Comparison of ENCODE assay signal across 8 mouse cellular contexts in genomic region chr2:124609014-124609413, GRCm38 (mm10).
DNase-seq lines count a peak whose midpoint lies in the region; ATAC-seq and TF ChIP-seq lines count a peak whose summit lies in the region.
"Had no signal": no experiment of that assay in that cellular context is flagged by ENCODE, and none has a peak within 500 bp of the region (broad histone marks: within the 10 kb centered on the region; RNA-seq: fewer than 3 reads in every experiment).

No protein-coding gene starts in this region.

- H3K9ac ChIP-seq in lung, embryonic 14.5 days, result peak overlapping the region; percentile 83; the same call in 1 of the 2 replicates
- no peak overlapping the region for H3K9ac ChIP-seq in forebrain, embryonic 15.5 days (replicated peaks)
- no peak overlapping the region for H3K9ac ChIP-seq in limb, embryonic 13.5 days
- no peak overlapping the region for H3K9ac ChIP-seq in stomach, embryonic 14.5 days (replicated peaks; ENCODE audit: low read depth, low read length)

- H3K4me3 ChIP-seq in lung, embryonic 14.5 days (ENCODE audit: low read depth, low read length), result peak overlapping the region; percentile 75
- peak overlapping the region; percentile 71; the same call in 1 of the 2 replicates for H3K4me3 ChIP-seq in forebrain, embryonic 15.5 days
- peak overlapping the region; percentile 81 for H3K4me3 ChIP-seq in limb, embryonic 13.5 days
- peak overlapping the region; percentile 74; the same call in 1 of the 2 replicates for H3K4me3 ChIP-seq in stomach, embryonic 14.5 days (ENCODE audit: low read depth, low read length)

- no peaks in the 10 kb centered on the region for H3K36me3 ChIP-seq in lung, embryonic 14.5 days (ENCODE audit: insufficient read depth)
- H3K36me3 ChIP-seq in forebrain, embryonic 15.5 days, result no peaks in the 10 kb centered on the region
- no peaks in the 10 kb centered on the region for H3K36me3 ChIP-seq in limb, embryonic 13.5 days
- H3K36me3 ChIP-seq in stomach, embryonic 14.5 days (ENCODE audit: control insufficient read depth, insufficient read depth, low read length), result no peaks in the 10 kb centered on the region

- 13% methylated on average over 5 of the region's 5 CpGs for WGBS in lung, embryonic 14.5 days
- 20% methylated on average over 5 of the region's 5 CpGs for WGBS in forebrain, embryonic 15.5 days
- WGBS in limb, embryonic 13.5 days, result 21% methylated on average over 5 of the region's 5 CpGs
- WGBS in stomach, embryonic 14.5 days, result 16% methylated on average over 5 of the region's 5 CpGs

- DNase-seq in lung, embryonic 14.5 days, result peak; percentile 50
- no peak for DNase-seq in lung, postnatal 25 days (ENCODE audit: low spot score)
- DNase-seq in c-Kit-positive CD71-positive TER-119-positive erythroid progenitor cells, embryonic 14.5 days (ENCODE audit: low spot score), result no peak
- no peak for DNase-seq in frontal cortex, postnatal 14 days (ENCODE audit: low spot score in 2 of 2)
- DNase-seq: thymus, adult 18-20 months had no signal

- peak overlapping the region; percentile 80 for H3K4me2 ChIP-seq in lung, embryonic 14.5 days
- H3K4me2 ChIP-seq in forebrain, embryonic 15.5 days (replicated peaks), result peak overlapping the region; percentile 85
- H3K4me2 ChIP-seq in limb, embryonic 13.5 days (replicated peaks), result peak overlapping the region; percentile 91
- H3K4me2 ChIP-seq in stomach, embryonic 14.5 days (replicated peaks; ENCODE audit: low read depth, low read length), result peak overlapping the region; percentile 72

- no peak for TF ChIP-seq CTCF in lung, embryonic 14.5 days (IDR thresholded peaks at IDR 0.05; ENCODE audit: low read depth)

- H3K27ac ChIP-seq in lung, embryonic 14.5 days (ENCODE audit: low read depth), result peak overlapping the region; percentile 98; the same call in 1 of the 2 replicates
- peak overlapping the region; percentile 89; the same call in 1 of the 2 replicates for H3K27ac ChIP-seq in forebrain, embryonic 15.5 days (replicated peaks)
- no peak overlapping the region for H3K27ac ChIP-seq in limb, embryonic 13.5 days
- H3K27ac ChIP-seq in stomach, embryonic 14.5 days (ENCODE audit: low read length), result no peak overlapping the region

- peaks cover 8% of the 10 kb centered on the region; the same call in 1 of the 2 replicates for H3K4me1 ChIP-seq in lung, embryonic 14.5 days (ENCODE audit: insufficient read depth)
- H3K4me1 ChIP-seq in forebrain, embryonic 15.5 days, result peaks cover 35% of the 10 kb centered on the region
- H3K4me1 ChIP-seq in limb, embryonic 13.5 days, result peaks cover 19% of the 10 kb centered on the region
- peaks cover 11% of the 10 kb centered on the region; the same call in 1 of the 2 replicates for H3K4me1 ChIP-seq in stomach, embryonic 14.5 days (ENCODE audit: control insufficient read depth, insufficient read depth, low read length)

- H3K9me3 ChIP-seq in lung, embryonic 14.5 days (ENCODE audit: low read depth, low read length), result no peaks in the 10 kb centered on the region
- no peaks in the 10 kb centered on the region for H3K9me3 ChIP-seq in forebrain, embryonic 15.5 days
- no peaks in the 10 kb centered on the region for H3K9me3 ChIP-seq in limb, embryonic 13.5 days
- no peaks in the 10 kb centered on the region for H3K9me3 ChIP-seq in stomach, embryonic 14.5 days (ENCODE audit: control insufficient read depth, low read depth, low read length)

- H3K27me3 ChIP-seq in lung, embryonic 14.5 days (ENCODE audit: insufficient read depth, low read length), result no peaks in the 10 kb centered on the region
- H3K27me3 ChIP-seq in forebrain, embryonic 15.5 days, result no peaks in the 10 kb centered on the region
- peaks cover 47% of the 10 kb centered on the region for H3K27me3 ChIP-seq in limb, embryonic 13.5 days
- H3K27me3 ChIP-seq in stomach, embryonic 14.5 days (ENCODE audit: control insufficient read depth, insufficient read depth, low read length), result no peaks in the 10 kb centered on the region

- no peak for ATAC-seq in lung, embryonic 14.5 days (ENCODE audit: insufficient read depth)
- ATAC-seq in forebrain, embryonic 15.5 days (replicated peaks), result no peak
- no peak for ATAC-seq in limb, embryonic 13.5 days (ENCODE audit: low FRiP score, low read depth)
- ATAC-seq in stomach, embryonic 14.5 days (ENCODE audit: insufficient number of reproducible peaks, insufficient read depth, low FRiP score, low read depth), result no peak

Comparison
In these comparisons a context has a peak if more than half of its experiments do, and no peak if none do; other contexts are left out.
1. H3K27ac ChIP-seq: peak in lung, embryonic 14.5 days (single experiment) and forebrain, embryonic 15.5 days (single experiment); none in limb, embryonic 13.5 days (single experiment) and stomach, embryonic 14.5 days (single experiment).
2. Peak in every context shown above with its lines, with median percentiles within 50 percentile points of each other: H3K4me2 ChIP-seq and H3K4me3 ChIP-seq.